Mouse (Mus musculus): ENCODE measurements around the gene Luc7l. TPM values are rescaled to one million over a fixed set of nuclear protein-coding genes. Genes with fewer than 3 reads are reported as not detected.
"Not testable (repeated sequence)": the region's sequence is repeated elsewhere in the genome, so short reads cannot be mapped to it uniquely, and the experiment has no call there.

Luc7l gene
- polyA plus RNA-seq, 1 experiment from 2014 or later: 28.1 TPM

- 90% methylated on average over 8 of the region's 8 CpGs for WGBS
- no peak for ATAC-seq
Measured at GRCm38 (mm10) chr17:26286199-26286955, 33.7 kb downstream of the Luc7l start.

DNA sequence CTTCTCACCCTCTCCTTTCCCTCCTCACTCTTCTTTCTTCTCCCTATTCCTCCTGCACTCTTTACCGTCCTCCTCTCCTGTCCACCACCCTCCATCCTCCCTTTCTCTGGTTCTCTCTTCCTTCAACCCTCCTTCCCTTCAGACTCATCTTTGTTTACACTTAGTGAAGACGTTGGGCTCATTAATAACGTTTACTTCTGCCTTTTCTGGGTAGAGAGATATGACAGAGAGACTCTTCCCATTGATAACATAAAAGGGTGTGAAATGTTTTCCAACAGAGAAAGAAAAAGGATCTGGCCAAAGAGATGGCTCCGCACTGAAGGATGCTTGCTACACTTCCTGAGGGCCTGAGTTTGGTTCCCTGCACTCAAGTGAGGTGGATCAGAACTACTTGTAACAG, 36.8 kb downstream of the Luc7l start:
- H3K4me1 ChIP-seq (replicated peaks; ENCODE audit: control insufficient read depth, insufficient read depth, low read length): no peaks in the 10 kb centered on the region
- 69% methylated on average over 4 of the region's 4 CpGs for WGBS
- no peak overlapping the region for H3K9ac ChIP-seq (ENCODE audit: low read depth, low read length)
- no peak overlapping the region for H3K27ac ChIP-seq (ENCODE audit: low read depth, low read length)
- TF ChIP-seq CTCF (IDR thresholded peaks at IDR 0.05; ENCODE audit: low read depth): no peak
- peaks cover 23% of the 10 kb centered on the region for H3K36me3 ChIP-seq (ENCODE audit: control insufficient read depth, insufficient read depth)
- no peak overlapping the region for H3K4me2 ChIP-seq (replicated peaks; ENCODE audit: low read depth)
- no peaks in the 10 kb centered on the region for H3K27me3 ChIP-seq (replicated peaks; ENCODE audit: control insufficient read depth, insufficient read depth, low read length)
- ATAC-seq: no peak
- 0 out of 2 replicates have a peak, but pooled peaks cover 3% of the 10 kb centered on the region for H3K9me3 ChIP-seq (ENCODE audit: control insufficient read depth)
- no peak overlapping the region for H3K4me3 ChIP-seq (ENCODE audit: low read depth, low read length)

More at GRCm38 (mm10) chr17:26286199-26286955, 33.7 kb downstream of the Luc7l start:
- Histone ChIP-seq H3K4me2 (replicated peaks; ENCODE audit: low read depth) (no peak overlapping the region), H3K4me1 (replicated peaks; ENCODE audit: control insufficient read depth, insufficient read depth, low read length) (no peaks in the 10 kb centered on the region), H3K27me3 (replicated peaks; ENCODE audit: control insufficient read depth, insufficient read depth, low read length) (no peaks in the 10 kb centered on the region), H3K9ac (ENCODE audit: low read depth, low read length) (0 out of 2 replicates have a peak overlapping the region, but pooled peaks have one; percentile 17), H3K27ac (ENCODE audit: low read depth, low read length) (no peak overlapping the region), H3K36me3 (ENCODE audit: control insufficient read depth, insufficient read depth) (peaks cover 52% of the 10 kb centered on the region), H3K4me3 (ENCODE audit: low read depth, low read length) (no peak overlapping the region), H3K9me3 (ENCODE audit: control insufficient read depth) (no peaks in the 10 kb centered on the region)
- TF ChIP-seq CTCF (IDR thresholded peaks at IDR 0.05; ENCODE audit: low read depth): no peak

- H3K36me3 ChIP-seq (ENCODE audit: control insufficient read depth, insufficient read depth); H3K4me3 ChIP-seq (ENCODE audit: low read depth, low read length); ATAC-seq; H3K27ac ChIP-seq (ENCODE audit: low read depth, low read length); H3K9me3 ChIP-seq (ENCODE audit: control insufficient read depth); H3K9ac ChIP-seq (ENCODE audit: low read depth, low read length); H3K4me1 ChIP-seq (replicated peaks; ENCODE audit: control insufficient read depth, insufficient read depth, low read length); H3K4me2 ChIP-seq (replicated peaks; ENCODE audit: low read depth); H3K27me3 ChIP-seq (replicated peaks; ENCODE audit: control insufficient read depth, insufficient read depth, low read length): not testable (repeated sequence)
- WGBS: 90% methylated on average over 4 of the region's 4 CpGs
Measured at GRCm38 (mm10) chr17:26298318-26298717, 45.6 kb downstream of the Luc7l start.

DNA sequence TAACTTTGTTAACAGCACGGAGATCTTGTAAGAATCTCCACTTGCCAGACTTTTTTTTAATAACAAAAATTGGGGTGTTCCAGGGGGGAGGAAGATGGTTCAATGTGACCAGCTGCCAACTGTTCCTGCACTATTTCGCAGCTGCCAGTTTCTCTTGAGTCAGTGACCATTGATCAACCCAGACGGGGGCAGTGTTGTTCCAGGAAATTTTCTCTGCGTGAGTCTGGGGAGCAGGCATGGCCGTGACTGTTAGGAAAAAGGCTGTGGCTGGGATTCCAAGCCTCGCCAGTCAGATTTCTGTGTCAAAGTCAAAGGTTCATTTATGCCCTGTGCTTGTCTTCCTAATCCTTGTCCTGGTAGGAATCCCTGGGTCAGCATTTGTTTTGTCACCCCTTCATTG, 61.6 kb downstream of the Luc7l start:
- Histone ChIP-seq H3K4me3 (ENCODE audit: low read depth, low read length) (no peak overlapping the region), H3K4me1 (replicated peaks; ENCODE audit: control insufficient read depth, insufficient read depth, low read length) (no peaks in the 10 kb centered on the region), H3K36me3 (ENCODE audit: control insufficient read depth, insufficient read depth) (no peaks in the 10 kb centered on the region), H3K4me2 (replicated peaks; ENCODE audit: low read depth) (no peak overlapping the region), H3K27ac (ENCODE audit: low read depth, low read length) (no peak overlapping the region), H3K27me3 (replicated peaks; ENCODE audit: control insufficient read depth, insufficient read depth, low read length) (no peaks in the 10 kb centered on the region), H3K9me3 (ENCODE audit: control insufficient read depth) (no peaks in the 10 kb centered on the region), H3K9ac (ENCODE audit: low read depth, low read length) (no peak overlapping the region)
- TF ChIP-seq CTCF (IDR thresholded peaks at IDR 0.05; ENCODE audit: low read depth): peak; percentile 81
- 9% methylated on average over 6 of the region's 6 CpGs for WGBS
- 0 out of 2 replicates have a peak, but pooled peaks have one; percentile 47 for ATAC-seq

DNA sequence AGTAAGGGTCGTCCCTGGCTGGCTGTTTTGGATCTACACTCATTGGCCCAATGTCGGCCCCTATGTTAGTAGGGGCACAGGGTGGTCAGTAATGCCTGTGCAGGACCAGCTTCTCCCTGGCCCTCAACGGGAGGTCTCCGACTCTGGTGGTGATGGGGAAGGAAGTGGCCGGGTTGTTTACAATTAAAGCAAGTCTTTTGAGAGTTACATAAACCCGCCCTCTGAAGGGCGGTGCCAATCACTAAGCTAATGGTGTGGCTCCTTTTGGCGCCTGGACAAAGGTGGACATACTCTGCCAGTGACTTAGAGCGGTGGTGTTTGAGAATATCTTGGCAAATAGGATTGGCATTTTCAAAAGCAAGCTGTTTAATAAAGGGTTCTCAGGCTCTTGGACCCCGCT, 62.8 kb downstream of the Luc7l start:
- no peak overlapping the region for H3K4me3 ChIP-seq (ENCODE audit: low read depth, low read length)
- WGBS: 52% methylated on average over 10 of the region's 10 CpGs

GRCm38 (mm10) chr17:26318441-26318840, 65.7 kb downstream of the Luc7l start:
- no peak for TF ChIP-seq CTCF (IDR thresholded peaks at IDR 0.05; ENCODE audit: low read depth)
- ATAC-seq: no peak

More for the DNA sequence above, 62.8 kb downstream of the Luc7l start:
- no peak overlapping the region for H3K4me2 ChIP-seq (replicated peaks; ENCODE audit: low read depth)
- H3K9ac ChIP-seq (ENCODE audit: low read depth, low read length): peak overlapping the region; percentile 17; the same call in 1 of the 2 replicates
- no peaks in the 10 kb centered on the region for H3K4me1 ChIP-seq (replicated peaks; ENCODE audit: control insufficient read depth, insufficient read depth, low read length)
- H3K9me3 ChIP-seq (ENCODE audit: control insufficient read depth): no peaks in the 10 kb centered on the region
- no peak for ATAC-seq
- H3K27me3 ChIP-seq (replicated peaks; ENCODE audit: control insufficient read depth, insufficient read depth, low read length): no peaks in the 10 kb centered on the region
- TF ChIP-seq CTCF (IDR thresholded peaks at IDR 0.05; ENCODE audit: low read depth): no peak
- H3K36me3 ChIP-seq (ENCODE audit: control insufficient read depth, insufficient read depth): no peaks in the 10 kb centered on the region
- no peak overlapping the region for H3K27ac ChIP-seq (ENCODE audit: low read depth, low read length)

More at GRCm38 (mm10) chr17:26318441-26318840, 65.7 kb downstream of the Luc7l start:
- no peak overlapping the region for H3K4me3 ChIP-seq (ENCODE audit: low read depth, low read length)
- H3K27ac ChIP-seq (ENCODE audit: low read depth, low read length): no peak overlapping the region
- no peaks in the 10 kb centered on the region for H3K9me3 ChIP-seq (ENCODE audit: control insufficient read depth)
- WGBS: 97% methylated on average over 1 of the region's 1 CpGs
- H3K4me1 ChIP-seq (replicated peaks; ENCODE audit: control insufficient read depth, insufficient read depth, low read length): no peaks in the 10 kb centered on the region
- no peak overlapping the region for H3K4me2 ChIP-seq (replicated peaks; ENCODE audit: low read depth)
- no peaks in the 10 kb centered on the region for H3K36me3 ChIP-seq (ENCODE audit: control insufficient read depth, insufficient read depth)
- no peak overlapping the region for H3K9ac ChIP-seq (ENCODE audit: low read depth, low read length)
- no peaks in the 10 kb centered on the region for H3K27me3 ChIP-seq (replicated peaks; ENCODE audit: control insufficient read depth, insufficient read depth, low read length)

Other genes with a start within 250 kb of the Luc7l start
- gene Rab11fip3, start 183.3 kb upstream of the Luc7l start, polyA plus RNA-seq (2015; fragmentation: Nextera tagmentation; extraction: Ambion mirVana): 32.3 and 37.5 TPM in 2 replicates
- 36.2 and 37.4 TPM in 2 replicates for gene Decr2, start 162.6 kb upstream of the Luc7l start, polyA plus RNA-seq (2015; fragmentation: Nextera tagmentation; extraction: Ambion mirVana)
- 18.5 and 20.4 TPM in 2 replicates for gene Nme4, start 157.3 kb upstream of the Luc7l start, polyA plus RNA-seq (2015; fragmentation: Nextera tagmentation; extraction: Ambion mirVana)
- gene Tmem8, start 139.6 kb upstream of the Luc7l start, polyA plus RNA-seq (2015; fragmentation: Nextera tagmentation; extraction: Ambion mirVana): 26.5 TPM in 2 replicates
- 142 and 143 TPM in 2 replicates for gene Mrpl28, start 129.4 kb upstream of the Luc7l start, polyA plus RNA-seq (2015; fragmentation: Nextera tagmentation; extraction: Ambion mirVana)
- gene Axin1, start 114.2 kb upstream of the Luc7l start, polyA plus RNA-seq (2015; fragmentation: Nextera tagmentation; extraction: Ambion mirVana): 9.3 and 9.6 TPM in 2 replicates
- gene Pdia2, start 53.8 kb upstream of the Luc7l start, polyA plus RNA-seq (2015; fragmentation: Nextera tagmentation; extraction: Ambion mirVana): 9.9 and 16.3 TPM in 2 replicates
- 1.1 and 1.2 TPM in 2 replicates for gene Rgs11, start 49.9 kb upstream of the Luc7l start, polyA plus RNA-seq (2015; fragmentation: Nextera tagmentation; extraction: Ambion mirVana)
- gene Arhgdig, start 45.1 kb upstream of the Luc7l start, polyA plus RNA-seq (2015; fragmentation: Nextera tagmentation; extraction: Ambion mirVana): 10.5 and 11.7 TPM in 2 replicates
- gene Fam234a, start 8.7 kb upstream of the Luc7l start, polyA plus RNA-seq (2015; fragmentation: Nextera tagmentation; extraction: Ambion mirVana): 113 and 116 TPM in 2 replicates
- gene Neurl1b, start 161.9 kb downstream of the Luc7l start, polyA plus RNA-seq (2015; fragmentation: Nextera tagmentation; extraction: Ambion mirVana): 1.5 TPM in 2 replicates